Mouse (Mus musculus): ENCODE data around the gene Dnajb6.

- no peak for TF ChIP-seq POLR2A (IDR thresholded peaks at IDR 0.05; ENCODE audit: low read depth, low read length)
- TF ChIP-seq CTCF (IDR thresholded peaks at IDR 0.05; ENCODE audit: extremely low read depth, insufficient read length, insufficient replicate concordance, low read depth, low read length) = no peak
These were observed 117.5 kb downstream of the Dnajb6 start for GRCm38 (mm10) chr5:29853035-29853434.
